8 mouse cellular contexts compared by ENCODE assay signal in the genomic region with DNA sequence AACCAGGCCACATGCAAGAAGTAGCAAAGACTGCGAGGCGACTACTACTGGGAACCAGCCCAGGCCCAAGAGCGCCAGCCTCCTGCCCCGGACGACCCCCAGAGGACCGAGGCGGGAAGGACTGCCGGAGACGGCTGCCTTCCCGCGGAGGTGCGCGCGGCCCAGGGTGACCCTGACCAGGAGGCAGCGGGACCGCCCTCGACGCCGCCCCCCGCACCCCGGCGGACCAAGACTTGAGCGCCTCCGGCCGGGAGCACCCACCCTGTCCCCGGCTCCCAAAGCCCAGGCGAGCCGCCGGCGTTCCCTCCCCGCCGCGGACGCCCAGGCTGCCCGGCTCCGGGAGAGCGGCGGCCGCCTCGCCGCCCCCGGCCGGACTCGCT. TPM values are rescaled to one million over a fixed set of nuclear protein-coding genes. Genes with fewer than 3 reads are reported as not detected.
DNase-seq lines count a peak whose midpoint lies in the region; ATAC-seq and TF ChIP-seq lines count a peak whose summit lies in the region.

No protein-coding gene starts in this region.

- peak; percentile 37 to 56 for DNase-seq in cerebellum, postnatal 25 days
- DNase-seq in cerebellum, adult 8-10 months = no peak
- peak; percentile 63 for DNase-seq in NIH3T3 (ENCODE audit: low read depth)
- DNase-seq in hindbrain, embryonic 10.5 days (ENCODE audit: low spot score) = peak; percentile 54
- peak; percentile 47 for DNase-seq in midbrain, embryonic 14.5 days
- peak; percentile 54 to 71 for DNase-seq in thymus, postnatal 36 days

- 0 out of 2 replicates have a peak, but pooled peaks cover 3% of the 10 kb centered on the region for H3K9me3 ChIP-seq in hindbrain, embryonic 10.5 days
- H3K9me3 ChIP-seq in limb, embryonic 13.5 days = no peaks in the 10 kb centered on the region
- H3K9me3 ChIP-seq in midbrain, embryonic 14.5 days (ENCODE audit: control insufficient read depth, low read length) = no peaks in the 10 kb centered on the region

- 1% methylated on average over 39 of the region's 44 CpGs for WGBS in hindbrain, embryonic 10.5 days
- 1% methylated on average over 23 of the region's 44 CpGs for WGBS in limb, embryonic 13.5 days
- WGBS in midbrain, embryonic 14.5 days = under 1% methylated on average over 39 of the region's 44 CpGs

- no peak for TF ChIP-seq CTCF in embryonic fibroblast, embryonic 13.5 days (IDR thresholded peaks at IDR 0.05; ENCODE audit: borderline replicate concordance, insufficient read depth, low read length)

- H3K4me2 ChIP-seq in limb, embryonic 13.5 days (replicated peaks) = peak overlapping the region; percentile 87
- peak overlapping the region; percentile 87 for H3K4me2 ChIP-seq in midbrain, embryonic 14.5 days (ENCODE audit: low read length)

- no peak overlapping the region for H3K27ac ChIP-seq in embryonic fibroblast, embryonic 13.5 days (ENCODE audit: insufficient read depth, low read length)
- H3K27ac ChIP-seq in hindbrain, embryonic 10.5 days = peak overlapping the region; percentile 98
- H3K27ac ChIP-seq in limb, embryonic 13.5 days = peak overlapping the region; percentile 77
- peak overlapping the region; percentile 93 for H3K27ac ChIP-seq in midbrain, embryonic 14.5 days (replicated peaks; ENCODE audit: low read depth, low read length)

- H3K4me1 ChIP-seq in embryonic fibroblast, embryonic 13.5 days (ENCODE audit: control insufficient read depth, insufficient read depth, low read length) = no peaks in the 10 kb centered on the region
- H3K4me1 ChIP-seq in hindbrain, embryonic 10.5 days (replicated peaks) = peaks cover 28% of the 10 kb centered on the region
- peaks cover 17% of the 10 kb centered on the region for H3K4me1 ChIP-seq in limb, embryonic 13.5 days
- H3K4me1 ChIP-seq in midbrain, embryonic 14.5 days (ENCODE audit: control insufficient read depth, insufficient read depth, low read length) = peaks cover 19% of the 10 kb centered on the region

- peak overlapping the region; percentile 72 for H3K4me3 ChIP-seq in embryonic fibroblast, embryonic 13.5 days (ENCODE audit: insufficient read depth, low read length)
- peak overlapping the region; percentile 100 for H3K4me3 ChIP-seq in hindbrain, embryonic 10.5 days
- H3K4me3 ChIP-seq in limb, embryonic 13.5 days = peak overlapping the region; percentile 100
- H3K4me3 ChIP-seq in midbrain, embryonic 14.5 days (replicated peaks; ENCODE audit: low read depth, low read length) = peak overlapping the region; percentile 100

- no peaks in the 10 kb centered on the region for H3K27me3 ChIP-seq in hindbrain, embryonic 10.5 days (ENCODE audit: insufficient read depth, poor library complexity, severe bottlenecking)
- no peaks in the 10 kb centered on the region for H3K27me3 ChIP-seq in limb, embryonic 13.5 days
- no peaks in the 10 kb centered on the region for H3K27me3 ChIP-seq in midbrain, embryonic 14.5 days (ENCODE audit: control insufficient read depth, insufficient read depth, low read length)

- H3K9ac ChIP-seq in limb, embryonic 13.5 days = peak overlapping the region; percentile 96
- peak overlapping the region; percentile 94 for H3K9ac ChIP-seq in midbrain, embryonic 14.5 days (replicated peaks; ENCODE audit: low read length)

- TF ChIP-seq POLR2A in embryonic fibroblast, embryonic 13.5 days (IDR thresholded peaks at IDR 0.05; ENCODE audit: low read depth, low read length) = no peak

- ATAC-seq in limb, embryonic 13.5 days (ENCODE audit: low FRiP score, low read depth) = peak; percentile 38
- ATAC-seq in midbrain, embryonic 14.5 days (ENCODE audit: low FRiP score, low TSS enrichment) = peak; percentile 38

- H3K36me3 ChIP-seq in hindbrain, embryonic 10.5 days = peaks cover 45% of the 10 kb centered on the region
- peaks cover 38% of the 10 kb centered on the region for H3K36me3 ChIP-seq in limb, embryonic 13.5 days
- peaks cover 35% of the 10 kb centered on the region for H3K36me3 ChIP-seq in midbrain, embryonic 14.5 days (ENCODE audit: control insufficient read depth, insufficient read depth, low read length)

RNA-seq across cellular contexts. Expression of a gene that starts 1.1 kb away (rescaled TPM):
- 9.3 and 14.9 TPM in 2 replicates for polyA plus RNA-seq in embryonic fibroblast, embryonic 13.5 days (2011; ENCODE audit: insufficient read length, low read depth, missing spikeins)
- 34.5 and 36.7 TPM in 2 replicates for polyA plus RNA-seq in hindbrain, embryonic 10.5 days (2016; fragmentation: Nextera tagmentation; extraction: Ambion mirVana)
- polyA plus RNA-seq in limb, embryonic 13.5 days (2015; fragmentation: Nextera tagmentation; extraction: Ambion mirVana) = 16.2 and 19.2 TPM in 2 replicates
- polyA plus RNA-seq in midbrain, embryonic 14.5 days (2014; fragmentation: Nextera tagmentation; extraction: Ambion mirVana) = 22.4 and 31.6 TPM in 2 replicates

RNA-seq across cellular contexts. Expression of a gene that starts 25.9 kb away (rescaled TPM):
- 34.2 and 34.6 TPM in 2 replicates for polyA plus RNA-seq in embryonic fibroblast, embryonic 13.5 days (2011; ENCODE audit: insufficient read length, low read depth, missing spikeins)
- 57.8 and 58.8 TPM in 2 replicates for polyA plus RNA-seq in hindbrain, embryonic 10.5 days (2016; fragmentation: Nextera tagmentation; extraction: Ambion mirVana)
- 51.6 and 54.9 TPM in 2 replicates for polyA plus RNA-seq in limb, embryonic 13.5 days (2015; fragmentation: Nextera tagmentation; extraction: Ambion mirVana)
- polyA plus RNA-seq in midbrain, embryonic 14.5 days (2014; fragmentation: Nextera tagmentation; extraction: Ambion mirVana) = 40.7 and 45.0 TPM in 2 replicates

RNA-seq across cellular contexts. Expression of a gene that starts 26.1 kb away (rescaled TPM):
- polyA plus RNA-seq in embryonic fibroblast, embryonic 13.5 days (2011; ENCODE audit: insufficient read length, low read depth, missing spikeins) = 1.5 and 3.6 TPM in 2 replicates
- 15.7 and 16.5 TPM in 2 replicates for polyA plus RNA-seq in hindbrain, embryonic 10.5 days (2016; fragmentation: Nextera tagmentation; extraction: Ambion mirVana)
- 9.2 and 9.6 TPM in 2 replicates for polyA plus RNA-seq in limb, embryonic 13.5 days (2015; fragmentation: Nextera tagmentation; extraction: Ambion mirVana)
- 9.0 and 12.8 TPM in 2 replicates for polyA plus RNA-seq in midbrain, embryonic 14.5 days (2014; fragmentation: Nextera tagmentation; extraction: Ambion mirVana)

RNA-seq across cellular contexts. Expression of a gene that starts 41.4 kb away (rescaled TPM):
- polyA plus RNA-seq in embryonic fibroblast, embryonic 13.5 days (2011; ENCODE audit: insufficient read length, low read depth, missing spikeins) = 29.6 and 31.2 TPM in 2 replicates
- polyA plus RNA-seq in hindbrain, embryonic 10.5 days (2016; fragmentation: Nextera tagmentation; extraction: Ambion mirVana) = 47.0 and 54.1 TPM in 2 replicates
- polyA plus RNA-seq in limb, embryonic 13.5 days (2015; fragmentation: Nextera tagmentation; extraction: Ambion mirVana) = 39.0 and 42.2 TPM in 2 replicates
- 54.8 and 61.6 TPM in 2 replicates for polyA plus RNA-seq in midbrain, embryonic 14.5 days (2014; fragmentation: Nextera tagmentation; extraction: Ambion mirVana)

RNA-seq across cellular contexts. Expression of a gene that starts 53.3 kb away (rescaled TPM):
- not detected in 2 replicates for polyA plus RNA-seq in embryonic fibroblast, embryonic 13.5 days (2011; ENCODE audit: insufficient read length, low read depth, missing spikeins)
- 7.9 and 13.7 TPM in 2 replicates for polyA plus RNA-seq in hindbrain, embryonic 10.5 days (2016; fragmentation: Nextera tagmentation; extraction: Ambion mirVana)
- 6.4 and 8.8 TPM in 2 replicates for polyA plus RNA-seq in limb, embryonic 13.5 days (2015; fragmentation: Nextera tagmentation; extraction: Ambion mirVana)
- polyA plus RNA-seq in midbrain, embryonic 14.5 days (2014; fragmentation: Nextera tagmentation; extraction: Ambion mirVana) = 5.1 and 14.5 TPM in 2 replicates
